Mouse (Mus musculus): ENCODE data around the gene Meltf. TPM values are rescaled to one million over a fixed set of nuclear protein-coding genes. Genes with fewer than 3 reads are reported as not detected.

Gene Meltf
- total RNA-seq (2023) = 0.13 TPM in 1 of 4 replicates, not detected in the others

GRCm38 (mm10) chr16:31878573-31879257 lies at the start of gene Meltf:
Gene Meltf, plus strand, starts transcription at chr16:31878810.

GRCm38 (mm10) chr16:31933751-31934549 lies 55.3 kb downstream of the Meltf start, which contains the start of gene Pigz:
Gene Pigz, plus strand, starts transcription at chr16:31933851.

GRCm38 (mm10) chr16:31948345-31948774 lies 69.8 kb downstream of the Meltf start, which contains the start of the genes 0610012G03Rik and Ncbp2:
Gene 0610012G03Rik, minus strand, starts transcription at chr16:31948494.
Gene Ncbp2, plus strand, starts transcription at chr16:31948513.

Other genes starting within 250 kb of the Meltf start
- 74.7 to 89.9 TPM (median 80.3 TPM) in 4 replicates for gene Dlg1, start 215.4 kb upstream of the Meltf start, total RNA-seq (2023)
- not detected in 4 replicates for gene Pigz, start 55.0 kb downstream of the Meltf start, total RNA-seq (2023)
- gene 0610012G03Rik, start 69.7 kb downstream of the Meltf start, total RNA-seq (2023) = 13.9 to 18.6 TPM (median 17.0 TPM) in 4 replicates
- 17.8 to 24.6 TPM (median 23.0 TPM) in 4 replicates for gene Ncbp2, start 69.7 kb downstream of the Meltf start, total RNA-seq (2023)
- gene Senp5, start 124.5 kb downstream of the Meltf start, total RNA-seq (2023) = 29.2 to 32.6 TPM (median 32.3 TPM) in 4 replicates
- gene Pak2, start 200.5 kb downstream of the Meltf start, total RNA-seq (2023) = 76.5 to 83.8 TPM (median 78.1 TPM) in 4 replicates
- gene Pigx, start 220.9 kb downstream of the Meltf start, total RNA-seq (2023) = 21.0 to 31.7 TPM (median 25.0 TPM) in 4 replicates
- gene Cep19, start 221.0 kb downstream of the Meltf start, total RNA-seq (2023) = 3.0 to 5.2 TPM (median 4.4 TPM) in 4 replicates